Comparison of ENCODE assay signal across 8 mouse cellular contexts in the genomic region with DNA sequence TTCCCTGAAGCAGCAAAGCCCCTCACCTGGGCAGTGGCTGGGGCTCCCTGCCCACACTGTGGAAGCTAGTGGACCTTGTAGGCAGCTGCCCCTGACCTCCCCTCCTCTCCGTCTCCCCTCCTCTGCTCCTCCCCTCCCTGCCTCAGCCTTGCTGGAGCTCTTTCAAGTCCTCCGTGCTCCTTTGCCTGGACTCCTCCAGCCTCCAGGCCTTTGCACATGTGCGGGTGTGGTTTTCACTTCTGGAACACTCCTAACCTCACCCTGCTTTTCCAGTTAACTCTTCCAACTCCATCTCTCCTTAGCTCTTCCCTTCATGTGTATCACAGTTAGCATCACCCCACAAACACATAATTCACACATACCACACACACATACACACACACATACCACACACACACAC.
DNase-seq lines count a peak whose midpoint lies in the region; ATAC-seq and TF ChIP-seq lines count a peak whose summit lies in the region.

No protein-coding gene starts in this region.

- ATAC-seq in heart, embryonic 13.5 days (ENCODE audit: extremely low read depth, insufficient number of reproducible peaks, low FRiP score, low TSS enrichment) = no peak
- no peak for ATAC-seq in limb, embryonic 13.5 days (ENCODE audit: low FRiP score, low read depth)

- no peaks in the 10 kb centered on the region for H3K27me3 ChIP-seq in embryonic facial prominence, embryonic 10.5 days (replicated peaks; ENCODE audit: low read depth, poor library complexity, severe bottlenecking)
- no peaks in the 10 kb centered on the region for H3K27me3 ChIP-seq in heart, embryonic 13.5 days (replicated peaks)
- no peaks in the 10 kb centered on the region for H3K27me3 ChIP-seq in limb, embryonic 13.5 days

- peaks cover 90% of the 10 kb centered on the region for H3K4me1 ChIP-seq in embryonic facial prominence, embryonic 10.5 days
- peaks cover 71% of the 10 kb centered on the region for H3K4me1 ChIP-seq in heart, embryonic 13.5 days
- H3K4me1 ChIP-seq in limb, embryonic 13.5 days = peaks cover 78% of the 10 kb centered on the region

- H3K9ac ChIP-seq in heart, embryonic 13.5 days = peak overlapping the region; percentile 47; the same call in 1 of the 2 replicates
- H3K9ac ChIP-seq in limb, embryonic 13.5 days = 0 out of 2 replicates have a peak overlapping the region, but pooled peaks have one; percentile 13

- peak; percentile 79 for DNase-seq in gastrocnemius, adult 2 months
- no peak for DNase-seq in gastrocnemius, postnatal 4 days (ENCODE audit: low spot score in 2 of 2)
- peak; percentile 44 for DNase-seq in embryonic facial prominence, embryonic 10.5 days (ENCODE audit: low spot score)
- DNase-seq in urinary bladder, postnatal 14 days (ENCODE audit: low spot score) = peak; percentile 70
- DNase-seq in thymus, postnatal 25 days = no peak
- no peak for DNase-seq in embryo, embryonic 10 days (ENCODE audit: low spot score)

- peak overlapping the region; percentile 96 for H3K27ac ChIP-seq in gastrocnemius, adult 2 months
- H3K27ac ChIP-seq in embryonic facial prominence, embryonic 10.5 days (replicated peaks) = peak overlapping the region; percentile 99
- peak overlapping the region; percentile 97 for H3K27ac ChIP-seq in heart, embryonic 13.5 days (replicated peaks)
- peak overlapping the region; percentile 91 for H3K27ac ChIP-seq in limb, embryonic 13.5 days

- H3K9me3 ChIP-seq in embryonic facial prominence, embryonic 10.5 days = no peaks in the 10 kb centered on the region
- no peaks in the 10 kb centered on the region for H3K9me3 ChIP-seq in heart, embryonic 13.5 days
- no peaks in the 10 kb centered on the region for H3K9me3 ChIP-seq in limb, embryonic 13.5 days

- H3K4me3 ChIP-seq in gastrocnemius, adult 2 months = no peak overlapping the region
- no peak overlapping the region for H3K4me3 ChIP-seq in embryonic facial prominence, embryonic 10.5 days
- no peak overlapping the region for H3K4me3 ChIP-seq in heart, embryonic 13.5 days
- no peak overlapping the region for H3K4me3 ChIP-seq in limb, embryonic 13.5 days

- intact Hi-C loops in gastrocnemius, adult 2 months (cut with DNase I) = loop anchor here (5.0 kb wide), 2 partner anchors 56 to 241 kb away; a partner anchor contains a TSS

- no peak for TF ChIP-seq CTCF in gastrocnemius, adult 2 months (IDR thresholded peaks at IDR 0.05)

- H3K36me3 ChIP-seq in embryonic facial prominence, embryonic 10.5 days (replicated peaks) = no peaks in the 10 kb centered on the region
- H3K36me3 ChIP-seq in heart, embryonic 13.5 days = no peaks in the 10 kb centered on the region
- H3K36me3 ChIP-seq in limb, embryonic 13.5 days = no peaks in the 10 kb centered on the region

- H3K4me2 ChIP-seq in heart, embryonic 13.5 days = no peak overlapping the region
- no peak overlapping the region for H3K4me2 ChIP-seq in limb, embryonic 13.5 days (replicated peaks)

- WGBS in embryonic facial prominence, embryonic 10.5 days = 14% methylated on average over 3 of the region's 3 CpGs
- WGBS in heart, embryonic 13.5 days = 21% methylated on average over 3 of the region's 3 CpGs
- WGBS in limb, embryonic 13.5 days = 4% methylated on average over 3 of the region's 3 CpGs

Comparison
In these comparisons a context has a peak if more than half of its experiments do, and no peak if none do; other contexts are left out.
1. DNase-seq: peak in gastrocnemius, adult 2 months (single experiment), embryonic facial prominence, embryonic 10.5 days (single experiment) and urinary bladder, postnatal 14 days (single experiment); none in gastrocnemius, postnatal 4 days (0 of 2), thymus, postnatal 25 days (single experiment) and embryo, embryonic 10 days (single experiment).
2. Peak in every context shown above with its lines, with median percentiles within 50 percentile points of each other: H3K27ac ChIP-seq.